Mouse (Mus musculus) midbrain, embryonic 10.5 days (tissue): Measurements from ENCODE around the gene Kcnj5. TPM values are rescaled to one million over a fixed set of nuclear protein-coding genes. Genes with fewer than 3 reads are reported as not detected.

Source experiments
- polyA plus RNA-seq: library from polyadenylated mRNA; unstranded; fragments of >200 nt; fragmentation: Nextera tagmentation; extraction: Ambion mirVana; gene quantifications from 2 replicates; pipeline ENCODE4 v1.2.1, GENCODE M21; 2016

Gene Kcnj5
- polyA plus RNA-seq, 1 experiment from 2014 or later = 0.20 TPM

Other genes starting within 250 kb of the Kcnj5 start
- 4.2 TPM in 2 replicates for gene Arhgap32, start 228.2 kb downstream of the Kcnj5 start, polyA plus RNA-seq
- gene Kcnj1, start 28.1 kb upstream of the Kcnj5 start, polyA plus RNA-seq = not detected in 2 replicates
- 13.9 and 17.6 TPM in 2 replicates for gene Fli1, start 198.5 kb upstream of the Kcnj5 start, polyA plus RNA-seq